Mouse (Mus musculus) layer of hippocampus, adult 9-10 months (tissue): ENCODE results near the gene Grn.
A peak's percentile ranks its signal among the peaks of the same experiment; 100 is the strongest.
"Not testable (repeated sequence)": the region's sequence is repeated elsewhere in the genome, so short reads cannot be mapped to it uniquely, and the experiment has no call there.

ENCODE experiments used
- DNase-seq: peaks from one replicate; pipeline ENCODE4 v3.0.0; 2022; ENCODE audit warnings: low spot score

The Grn gene

DNA sequence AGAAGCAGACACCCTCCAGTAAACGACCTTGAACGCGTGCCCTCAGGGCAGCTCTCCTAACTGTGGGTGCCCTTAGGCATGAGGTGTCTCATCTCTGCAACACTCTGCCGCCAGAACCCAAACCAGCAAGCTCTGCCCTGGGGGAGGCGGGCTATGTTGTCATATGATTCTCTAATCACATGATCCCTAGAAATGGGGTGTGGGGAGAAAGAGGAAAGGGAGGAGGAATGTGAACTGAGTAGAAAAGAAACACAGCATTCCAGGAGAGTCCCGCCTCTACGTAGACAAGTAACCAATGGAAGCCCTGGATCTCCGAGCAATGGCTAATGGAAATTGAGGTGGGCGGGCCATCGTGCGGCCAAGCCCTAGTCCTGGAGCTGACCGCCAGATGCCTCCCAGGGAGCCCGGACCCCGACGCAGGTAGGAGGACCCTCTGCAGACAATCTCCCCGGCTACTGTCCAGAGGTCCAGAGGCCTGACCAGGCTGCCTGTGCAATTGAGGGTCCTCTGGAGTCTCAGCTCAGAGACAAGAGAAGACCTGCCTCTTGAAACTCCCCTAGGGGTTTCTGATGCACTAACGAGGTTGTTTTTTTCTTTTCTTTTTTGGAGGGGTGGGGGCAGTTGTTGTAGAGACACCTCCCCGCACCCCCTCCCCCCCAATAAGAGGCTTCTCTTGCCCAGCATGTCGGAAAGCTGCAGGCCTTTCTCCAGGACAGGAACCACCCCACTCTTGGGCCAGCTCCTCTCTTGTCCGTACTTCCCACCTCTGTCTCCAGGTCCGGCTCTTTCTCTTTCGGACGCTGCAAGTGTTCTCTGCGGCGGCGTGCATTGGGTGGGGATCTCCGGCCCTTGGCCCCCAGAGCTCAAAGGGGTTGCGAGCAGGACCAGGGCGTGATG, at the start of gene Grn:
Gene Grn (plus strand): TSS at position 195 of the 897 bp plus-strand sequence.
- DNase-seq, result peak; percentile 95

DNA sequence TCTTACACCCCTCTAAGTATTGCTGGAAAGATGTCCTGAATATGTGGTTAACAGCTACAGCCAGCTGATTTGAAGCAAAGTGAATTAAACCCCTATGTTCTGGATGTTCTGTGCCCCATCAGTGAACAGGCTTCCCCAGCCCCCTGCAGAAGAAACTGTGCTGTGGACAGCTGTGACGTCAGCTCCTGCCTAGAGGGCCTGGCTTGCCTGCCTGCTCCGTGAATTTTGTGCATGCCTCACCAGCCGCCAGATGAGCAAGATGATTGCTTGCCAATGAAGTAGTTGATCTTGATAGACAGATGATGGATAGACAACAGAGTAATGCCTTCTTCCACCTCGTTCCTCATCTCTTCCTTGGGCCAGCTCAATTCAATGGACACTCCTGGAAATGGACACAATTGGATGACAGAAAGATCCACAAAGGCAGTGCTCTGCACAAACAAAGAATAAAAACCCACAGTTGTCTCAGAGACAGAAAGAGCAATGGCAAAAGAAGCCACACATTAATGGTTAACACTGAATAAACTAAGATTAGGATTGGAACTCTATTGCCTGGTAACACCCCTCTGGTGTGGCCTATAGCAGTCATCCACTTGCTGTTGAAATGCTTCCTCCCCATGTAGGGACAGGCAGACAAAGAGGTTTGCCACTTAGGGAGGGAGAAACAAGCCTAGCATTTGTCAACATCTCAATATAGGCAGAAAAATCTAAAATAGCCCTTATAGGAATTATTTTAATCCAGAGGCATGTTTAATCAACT, 48.6 kb upstream of the Grn start:
- no peak for DNase-seq

DNA sequence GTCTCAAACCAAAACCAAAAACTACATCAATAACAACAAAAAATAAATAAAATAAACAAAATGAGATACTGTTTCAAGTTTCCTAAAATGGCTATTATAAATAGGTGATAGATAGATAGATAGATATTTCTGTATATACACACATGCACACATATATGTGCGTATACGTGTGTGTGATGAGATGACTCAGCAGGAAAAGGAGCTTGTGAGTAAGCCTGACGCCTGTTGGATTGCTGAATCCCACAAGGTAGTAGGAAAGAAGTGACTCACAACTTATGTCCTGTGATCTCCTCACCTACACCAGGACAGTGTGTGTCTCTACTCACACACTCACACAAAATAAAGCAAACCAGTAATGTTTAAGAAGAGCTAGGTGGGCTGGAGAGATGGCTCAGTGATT, 47.3 kb upstream of the Grn start:
- DNase-seq, result no peak

DNA sequence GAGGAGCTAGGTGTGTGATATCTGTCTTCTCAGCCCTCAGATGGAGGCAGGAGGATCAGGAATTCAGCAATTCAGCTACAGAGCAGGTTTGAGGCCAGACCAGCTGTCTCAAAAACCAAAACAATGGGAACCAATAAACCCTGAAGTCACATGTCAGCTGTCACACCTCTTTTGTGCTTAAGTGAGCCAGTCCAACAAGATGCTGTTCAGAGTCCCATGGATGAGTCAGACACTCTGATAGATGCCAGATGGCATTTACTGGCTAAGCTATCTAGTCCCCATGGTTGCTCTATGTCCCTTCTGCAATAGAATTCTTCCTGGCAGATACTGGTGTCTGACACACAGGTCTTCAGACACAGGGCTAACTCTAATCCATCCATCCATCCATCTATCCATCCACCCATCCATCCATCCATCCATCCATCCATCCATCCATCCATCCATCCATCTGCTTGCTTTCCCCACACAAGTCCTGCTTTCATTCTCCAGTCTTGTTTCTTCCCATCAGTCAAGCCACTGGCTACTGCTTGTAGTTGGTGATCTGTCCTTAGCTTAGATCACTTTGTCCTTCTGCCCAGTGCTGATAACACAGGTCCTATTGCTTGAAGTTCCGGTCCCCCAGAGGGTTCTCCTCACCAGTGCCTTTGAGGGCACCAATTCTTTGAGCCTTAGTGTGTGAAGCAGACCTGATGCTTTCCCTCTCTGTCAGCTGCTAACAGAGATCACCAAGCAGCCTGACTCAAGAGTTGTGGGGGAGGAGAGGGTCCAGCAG, 46.6 kb upstream of the Grn start:
- DNase-seq, result no peak

DNA sequence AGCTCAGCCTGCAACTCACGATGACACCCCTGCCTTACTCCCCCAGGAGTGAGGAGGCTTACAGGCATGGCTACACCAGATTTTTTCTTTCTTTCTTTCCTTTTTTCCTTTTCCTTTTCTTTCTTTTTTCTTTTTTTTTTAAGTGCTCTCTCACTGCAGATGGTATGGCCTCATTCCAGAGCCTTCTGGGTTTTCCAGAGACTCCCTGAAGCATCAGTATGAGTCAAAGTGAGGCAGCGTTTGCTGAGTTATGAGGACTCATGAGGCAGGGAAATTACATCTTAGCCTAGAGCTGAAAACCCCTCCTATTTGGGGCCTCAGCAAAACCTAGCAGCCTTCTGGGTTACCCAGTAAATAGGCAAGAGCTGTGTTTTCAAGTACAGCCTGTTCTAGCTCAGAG, 45.7 kb upstream of the Grn start:
- no peak for DNase-seq

DNA sequence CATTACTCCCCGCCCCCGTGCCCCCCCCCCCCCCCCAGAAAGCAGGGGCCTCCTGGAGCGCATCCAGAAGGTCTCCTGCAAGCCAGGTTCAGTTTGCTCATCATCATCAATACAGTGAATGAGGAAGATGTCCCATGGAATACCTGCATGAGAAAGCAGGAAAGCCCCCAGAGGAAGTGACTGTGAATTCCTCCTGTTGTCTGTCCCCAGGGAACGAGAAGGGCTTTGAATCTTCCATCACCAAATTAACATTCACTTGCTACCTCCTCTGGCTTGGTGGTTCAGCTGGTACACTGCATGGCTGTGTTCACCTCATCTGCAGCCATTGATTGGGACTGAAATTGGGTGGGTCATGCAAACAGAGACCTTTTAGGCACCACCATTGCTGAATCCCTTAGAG, 45.0 kb upstream of the Grn start:
- DNase-seq, result no peak

DNA sequence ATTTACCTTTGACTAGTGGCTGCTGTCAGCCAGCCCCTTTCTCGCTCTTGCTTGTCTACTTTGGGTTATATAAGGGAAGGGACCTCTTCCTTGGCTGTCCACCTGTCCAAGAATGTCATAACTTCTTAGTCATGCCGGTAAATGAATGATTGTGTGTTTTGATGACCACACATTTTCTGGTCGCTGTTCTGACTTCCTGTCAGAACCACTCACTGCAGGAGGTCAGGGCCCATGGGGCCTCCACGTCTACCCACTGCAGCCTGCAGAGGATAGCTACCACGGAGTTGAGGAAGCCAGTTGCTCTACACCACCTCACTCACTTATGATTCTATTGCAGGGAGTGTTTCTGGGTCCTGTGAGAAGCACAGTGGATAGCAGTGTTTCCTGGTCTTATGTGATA, 44.0 kb upstream of the Grn start:
- no peak for DNase-seq

DNA sequence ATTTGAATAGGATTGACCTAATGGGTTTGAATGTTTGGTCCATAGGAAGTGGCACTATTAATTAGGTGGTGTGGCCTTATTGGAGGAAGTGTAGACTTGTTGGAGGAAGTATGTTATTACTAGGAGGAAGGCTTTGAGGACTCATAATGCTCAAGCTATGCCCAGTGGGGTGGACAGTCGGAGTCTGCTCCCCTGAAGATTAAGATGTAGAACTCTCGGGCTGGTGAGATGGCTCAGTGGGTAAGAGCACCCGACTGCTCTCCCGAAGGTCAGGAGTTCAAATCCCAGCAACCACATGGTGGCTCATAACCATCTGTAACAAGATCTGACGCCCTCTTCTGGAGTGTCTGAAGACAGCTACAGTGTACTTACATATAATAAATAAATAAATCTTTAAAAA, 40.7 kb upstream of the Grn start:
- DNase-seq, result not testable (repeated sequence)

DNA sequence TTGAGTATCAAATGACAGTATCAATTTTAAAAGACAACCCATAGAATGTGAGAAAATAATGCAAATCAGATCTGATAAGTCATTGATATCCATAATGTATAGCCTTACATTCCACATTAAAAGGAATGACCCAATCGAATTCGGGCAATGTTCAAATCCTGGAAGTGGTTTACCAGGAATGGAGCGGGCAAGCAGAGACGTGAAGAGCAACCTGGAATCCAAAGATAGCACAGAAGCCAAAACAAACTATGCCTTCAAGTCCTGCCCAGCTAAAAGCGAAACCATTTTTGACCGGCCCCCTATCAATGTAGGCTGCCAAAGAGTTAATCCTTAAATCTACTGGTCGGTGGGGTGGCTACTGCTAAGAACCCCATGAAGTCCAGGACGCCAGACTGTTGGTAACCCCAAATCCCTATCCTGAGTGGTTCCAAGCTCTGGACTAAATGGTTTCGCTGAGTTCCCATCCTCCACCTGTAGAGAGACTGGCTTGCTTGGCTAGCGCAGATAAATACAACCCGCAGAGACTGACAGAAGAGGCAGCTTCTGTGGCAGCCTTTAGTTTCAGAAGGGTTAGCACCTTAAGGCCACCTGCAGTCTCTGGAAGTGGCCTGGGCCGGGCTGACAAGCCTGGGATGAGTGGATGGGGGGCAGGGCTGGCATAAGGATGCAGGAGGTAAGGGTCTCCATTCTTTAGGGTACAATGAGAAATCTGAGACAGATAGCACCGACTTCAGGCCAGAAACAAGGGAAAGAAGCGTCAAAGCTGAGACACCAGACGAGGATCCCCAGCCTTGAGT, 37.5 kb upstream of the Grn start:
- DNase-seq, result no peak

DNA sequence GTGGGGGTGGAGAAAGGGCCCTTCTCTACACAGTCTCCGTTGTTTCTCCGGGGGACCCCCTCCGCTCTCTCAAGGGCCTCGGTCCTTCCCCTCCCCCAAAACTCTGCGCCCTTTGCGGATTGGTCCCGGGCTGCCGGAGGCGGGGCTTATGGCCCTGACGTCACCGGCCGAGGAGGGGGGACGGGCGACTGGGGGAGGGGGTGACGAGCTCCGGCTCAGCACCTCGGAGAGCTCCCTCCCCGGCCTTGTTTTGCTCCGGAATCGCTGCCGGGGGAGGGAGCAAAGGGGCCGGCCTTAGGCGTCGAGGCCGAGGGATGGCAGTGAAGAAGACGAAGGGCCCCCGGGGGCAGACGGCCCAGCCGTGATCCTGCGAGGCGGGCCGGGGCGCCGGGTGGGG, 36.9 kb upstream of the Grn start, which contains the start of gene Rundc3a:
Gene Rundc3a (plus strand): TSS at position 166 of the 397 bp plus-strand sequence.
- peak; percentile 81 for DNase-seq

DNA sequence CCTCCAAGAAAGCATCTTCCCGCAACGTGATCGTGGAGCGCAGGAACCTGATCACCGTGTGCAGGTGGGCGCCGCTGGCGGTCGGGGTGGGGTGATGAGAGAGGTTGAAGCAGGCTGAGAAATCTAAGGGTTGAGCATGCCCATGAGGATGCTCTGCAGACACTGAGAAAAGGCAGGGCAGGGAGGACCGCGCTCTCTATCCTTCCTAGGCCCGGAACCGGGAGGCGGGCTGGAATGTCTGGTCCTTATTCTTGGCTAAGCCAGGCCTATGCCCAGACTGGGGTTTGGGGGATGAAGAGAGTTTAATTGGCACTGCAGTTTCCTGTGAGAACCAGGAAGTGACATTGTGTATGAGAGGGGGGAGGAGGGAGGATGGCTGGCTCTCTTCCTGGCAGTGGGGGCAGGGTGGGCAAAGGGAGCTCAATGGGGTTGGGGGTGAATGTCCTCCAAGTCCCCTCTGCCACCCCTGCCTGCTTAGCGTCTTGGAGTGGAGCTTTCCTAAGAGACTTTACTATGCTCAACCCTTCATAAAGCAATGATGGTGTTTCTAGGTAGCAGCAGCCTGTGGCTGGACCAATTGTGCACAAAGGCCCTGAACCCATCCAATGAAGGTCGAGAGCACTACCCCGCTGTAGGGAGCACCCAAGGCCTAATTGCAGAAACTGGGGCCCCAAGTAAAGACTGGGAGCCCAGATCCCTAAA, 36.2 kb upstream of the Grn start:
- no peak for DNase-seq

DNA sequence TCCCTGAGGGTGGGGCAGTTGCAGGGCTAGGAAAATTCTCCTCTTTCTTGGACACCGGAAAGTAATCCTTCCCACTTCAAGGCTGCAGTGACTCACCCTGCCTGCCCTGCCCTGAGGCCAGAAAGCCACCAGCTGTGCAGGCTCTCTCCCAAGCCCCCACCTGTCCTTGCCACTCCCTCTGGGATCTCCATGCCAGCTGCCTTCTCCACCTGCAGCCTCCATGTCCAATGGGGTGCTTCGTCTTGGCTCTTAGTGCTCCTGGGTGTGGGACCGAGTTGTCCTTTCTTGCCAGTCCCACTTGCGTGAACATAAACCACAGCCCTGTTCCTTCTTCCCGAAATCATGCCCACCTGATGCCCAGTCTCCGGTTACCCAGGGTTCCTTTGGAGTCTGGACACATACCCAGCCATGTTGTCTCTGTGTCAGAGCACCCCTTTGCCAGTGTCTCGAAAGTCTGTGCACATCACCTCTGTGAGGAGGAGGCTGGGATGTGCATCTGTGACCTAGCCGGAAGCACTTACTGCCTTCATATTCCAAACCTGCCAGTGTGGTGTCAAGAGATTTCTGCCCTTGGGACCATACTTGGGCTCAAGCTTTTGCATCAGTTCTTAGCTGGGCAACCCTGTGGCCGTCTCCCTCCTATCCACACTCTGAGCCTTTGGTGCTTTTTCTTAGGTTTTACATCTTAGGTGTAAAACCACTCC, 35.5 kb upstream of the Grn start:
- no peak for DNase-seq

DNA sequence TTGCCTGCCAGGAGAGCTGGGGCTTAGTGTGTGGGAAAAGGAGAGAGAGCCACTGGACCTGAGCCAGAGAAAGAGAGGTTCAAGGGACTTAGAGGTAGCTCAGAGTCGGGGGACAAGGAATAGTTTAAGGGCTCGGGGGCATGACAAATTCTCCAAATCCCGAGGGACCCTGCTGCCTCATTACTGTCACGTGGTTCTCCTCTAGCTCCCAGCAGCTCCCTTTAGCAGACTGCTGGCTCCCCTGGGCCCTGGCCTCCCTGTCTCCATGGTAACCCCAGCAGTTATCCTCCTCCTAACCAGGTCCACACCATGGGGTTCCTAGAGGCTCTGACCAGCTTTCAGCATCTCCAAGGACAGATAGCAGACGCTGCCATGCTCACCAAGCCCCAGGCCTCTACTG, 34.9 kb upstream of the Grn start:
- no peak for DNase-seq

DNA sequence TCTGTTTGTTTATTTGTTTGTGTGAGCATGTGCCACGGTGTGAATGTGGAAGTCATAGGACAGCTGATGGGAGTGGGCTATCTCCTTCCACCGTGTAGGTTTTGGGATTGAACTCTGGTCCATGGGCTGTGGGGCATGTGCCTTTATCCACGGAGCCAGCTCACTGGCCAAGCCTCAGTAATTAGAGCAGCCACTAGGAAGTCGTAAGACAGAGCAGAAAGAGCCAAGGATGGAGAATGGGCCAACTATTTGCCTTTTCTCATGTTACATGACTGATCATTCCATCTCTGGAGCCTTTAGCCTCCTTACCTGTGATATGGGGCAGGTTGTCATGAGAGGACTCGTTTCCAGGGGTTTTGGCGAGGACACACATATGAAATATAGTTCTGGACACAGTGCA, 33.9 kb upstream of the Grn start:
- no peak for DNase-seq

DNA sequence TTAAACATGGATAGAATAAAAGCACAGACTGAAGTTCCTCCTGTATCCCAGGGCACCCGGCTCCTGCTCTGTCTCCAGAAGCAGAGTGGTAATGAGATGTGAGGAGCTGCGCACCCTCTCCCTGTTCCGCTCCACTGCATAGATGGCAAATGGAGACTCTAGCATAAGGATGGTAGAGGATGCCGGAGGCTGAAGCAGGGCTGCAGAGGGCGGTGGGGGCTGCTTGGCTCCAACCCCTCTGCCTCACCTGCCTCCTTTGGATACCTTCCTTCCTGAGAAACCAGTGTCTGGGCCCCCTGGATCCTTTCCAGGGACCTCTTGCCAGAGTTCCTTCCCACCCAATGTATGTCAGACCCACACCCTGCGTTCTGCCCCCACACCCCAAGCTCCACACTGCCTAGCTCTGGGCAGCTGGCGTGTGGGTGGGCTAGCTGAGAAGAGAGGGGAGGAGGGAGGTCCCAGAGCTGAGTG, 33.4 kb upstream of the Grn start:
- no peak for DNase-seq

DNA sequence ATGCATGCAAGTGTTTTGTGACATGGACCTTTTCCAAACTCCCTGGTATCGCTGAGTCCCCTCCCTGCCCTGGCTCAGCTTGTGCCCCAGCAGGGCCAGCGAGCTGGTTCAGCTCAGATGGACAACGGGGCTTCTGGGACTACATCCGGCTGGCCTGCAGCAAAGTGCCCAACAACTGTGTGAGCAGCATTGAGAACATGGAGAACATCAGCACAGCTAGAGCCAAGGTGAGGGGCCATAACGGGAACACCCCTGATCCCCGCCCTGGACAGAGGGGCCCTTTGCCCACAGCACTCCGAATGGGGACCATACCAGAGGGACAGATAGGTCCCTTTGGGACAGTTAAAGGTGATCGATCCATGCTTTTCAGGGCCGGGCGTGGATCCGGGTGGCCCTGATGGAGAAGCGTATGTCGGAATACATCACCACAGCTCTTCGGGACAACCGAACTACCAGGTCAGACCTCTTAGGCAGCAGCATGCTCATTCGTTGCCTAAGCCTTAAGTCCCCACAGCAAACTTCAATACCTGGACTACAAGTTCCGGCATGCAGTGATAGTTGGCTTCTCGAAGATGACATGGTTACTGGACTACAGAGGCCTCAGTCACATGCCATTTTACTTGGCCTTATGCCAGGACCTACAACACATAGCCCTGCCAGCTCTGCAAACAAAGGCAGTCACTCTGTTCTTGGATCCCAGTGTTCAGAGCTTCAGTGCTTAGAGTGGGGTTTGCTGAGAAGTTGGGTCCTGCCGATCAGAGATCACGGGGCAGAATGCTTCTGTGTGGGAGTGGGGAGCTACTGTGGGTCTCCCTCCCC, 31.9 kb upstream of the Grn start:
- no peak for DNase-seq

DNA sequence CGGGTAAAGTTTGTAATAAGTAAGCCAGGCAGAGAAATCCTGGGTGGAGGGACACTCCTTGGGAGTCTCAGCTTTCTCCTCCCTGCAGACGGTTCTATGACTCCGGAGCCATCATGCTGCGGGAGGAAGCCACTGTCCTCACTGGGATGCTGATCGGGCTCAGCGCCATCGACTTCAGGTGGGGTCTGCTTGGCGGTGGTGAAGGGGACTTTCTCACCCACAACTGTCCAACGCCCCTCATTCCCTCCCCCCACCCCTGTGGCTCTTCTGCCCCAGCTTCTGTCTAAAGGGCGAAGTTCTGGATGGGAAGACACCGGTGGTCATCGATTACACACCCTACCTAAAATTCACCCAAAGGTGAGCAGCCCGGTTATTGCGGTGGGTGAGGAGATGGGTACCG, 31.0 kb upstream of the Grn start:
- no peak for DNase-seq

DNA sequence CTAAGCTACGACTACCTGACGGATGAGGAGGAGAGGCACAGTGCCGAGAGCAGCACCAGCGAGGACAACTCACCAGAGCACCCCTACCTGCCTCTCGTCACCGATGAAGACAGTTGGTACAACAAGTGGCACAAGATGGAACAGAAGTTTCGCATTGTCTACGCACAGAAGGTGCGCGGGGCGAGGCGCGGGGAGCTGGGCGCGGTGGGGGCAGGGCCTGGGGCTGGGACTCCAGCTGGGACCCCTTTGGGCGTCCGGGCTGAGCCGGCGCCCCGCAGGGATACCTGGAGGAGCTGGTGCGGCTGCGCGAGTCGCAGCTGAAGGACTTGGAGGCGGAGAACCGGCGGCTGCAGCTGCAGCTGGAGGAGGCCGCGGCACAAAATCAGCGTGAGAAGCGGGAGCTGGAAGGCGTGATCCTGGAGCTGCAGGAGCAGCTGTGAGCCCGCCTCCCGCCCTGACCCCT, 30.5 kb upstream of the Grn start:
- no peak for DNase-seq

DNA sequence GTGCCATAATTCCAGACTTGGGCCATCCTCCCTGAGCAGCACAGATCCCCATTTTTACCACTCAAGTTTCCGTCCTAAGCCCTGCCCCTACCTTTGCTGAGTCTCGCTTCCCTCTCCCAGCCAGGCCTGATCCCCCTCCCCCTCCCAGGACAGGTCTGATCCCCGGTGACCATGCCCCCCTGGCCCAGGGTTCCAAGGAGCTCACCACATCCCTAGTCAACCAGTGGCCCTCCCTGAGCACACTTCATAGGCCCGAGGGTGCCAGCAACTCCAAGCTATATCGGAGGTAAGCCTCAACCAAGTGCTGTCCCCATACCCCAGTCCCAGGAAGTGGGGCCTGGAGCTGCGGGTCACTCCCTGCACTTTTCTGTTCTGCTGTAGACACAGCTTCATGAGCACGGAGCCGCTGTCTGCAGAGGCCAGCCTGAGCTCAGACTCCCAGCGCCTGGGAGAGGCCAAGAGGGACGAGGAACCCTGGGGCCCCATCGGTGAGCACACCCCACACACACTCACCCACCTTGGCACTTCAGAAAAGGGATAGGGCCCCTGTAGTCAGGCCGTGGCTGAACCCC, 29.5 kb upstream of the Grn start:
- DNase-seq, result no peak
